Mouse (Mus musculus): ENCODE data around the gene Dot1l.

GRCm38 (mm10) chr10:80768365-80768764 lies 13.4 kb downstream of the Dot1l start:
- no peak for TF ChIP-seq POLR2A (IDR thresholded peaks at IDR 0.05; ENCODE audit: control insufficient read depth, extremely low read depth, insufficient read depth, low read length, poor library complexity)
- TF ChIP-seq CTCF (IDR thresholded peaks at IDR 0.05; ENCODE audit: borderline replicate concordance, control insufficient read depth, extremely low read depth, insufficient read depth, low read length, poor library complexity): no peak

All from thymus, adult 2 months (tissue).